Mouse (Mus musculus) E14TG2a.4 (cell line): ENCODE measurements around the gene Zfp944.
"Not testable (repeated sequence)": the region's sequence is repeated elsewhere in the genome, so short reads cannot be mapped to it uniquely, and the experiment has no call there.

Experiments
- H3K27me3 ChIP-seq: 2 replicates; pipeline ENCODE4 v1.6.1; 2014; ENCODE audit warnings: low read length, control low read depth; ENCODE audit not compliant: insufficient read depth
- H3K36me3 ChIP-seq: 2 replicates; pipeline ENCODE4 v1.6.1; 2014; ENCODE audit warnings: low read length, control low read depth; ENCODE audit not compliant: insufficient read depth
- H3K4me1 ChIP-seq: replicated peaks from 2 replicates; pipeline ENCODE4 v1.6.1; 2014; ENCODE audit warnings: low read depth, low read length, control low read depth
- H3K4me3 ChIP-seq: replicated peaks from 2 replicates; pipeline ENCODE4 v1.5.1; 2014; ENCODE audit warnings: mild to moderate bottlenecking, low read length
- H3K9me3 ChIP-seq: 2 replicates; pipeline ENCODE4 v1.6.1; 2014; ENCODE audit warnings: low read length, control low read depth
- CTCF ChIP-seq: conservative IDR thresholded peaks from 2 replicates; pipeline ENCODE4 v1.5.1; 2014; ENCODE audit warnings: low read length
- NANOG ChIP-seq: IDR thresholded peaks from 2 replicates; pipeline ENCODE4 v1.6.1; 2014; ENCODE audit warnings: borderline replicate concordance, low read length, mixed read lengths
- POU5F1 ChIP-seq: IDR thresholded peaks from 2 replicates; pipeline ENCODE4 v1.6.1; 2014; ENCODE audit warnings: low read length, borderline replicate concordance

Gene Zfp944

GRCm38 (mm10) chr17:22361101-22361781 lies at the start of gene Zfp944, which contains the start of gene Zfp758:
Zfp944 (minus strand) TSS chr17:22361400.
Zfp758 (plus strand) TSS chr17:22361453.
- H3K27me3 ChIP-seq, result not testable (repeated sequence)
- peaks cover 16% of the 10 kb centered on the region for H3K36me3 ChIP-seq
- H3K9me3 ChIP-seq, result peaks cover 20% of the 10 kb centered on the region
- H3K4me3 ChIP-seq, result peak within 1 kb of the TSS; percentile 78
- peaks cover 23% of the 10 kb centered on the region for H3K4me1 ChIP-seq

- Histone ChIP-seq H3K36me3 (no peaks in the 10 kb centered on the region), H3K9me3 (no peaks in the 10 kb centered on the region), H3K27me3 (no peaks in the 10 kb centered on the region), H3K4me3 (no peak overlapping the region), H3K4me1 (no peaks in the 10 kb centered on the region)
- TF ChIP-seq NANOG, result no peak
- TF ChIP-seq CTCF, result peak; percentile 83
- no peak for TF ChIP-seq POU5F1
Measured at GRCm38 (mm10) chr17:22410756-22411155, 49.6 kb upstream of the Zfp944 start.

GRCm38 (mm10) chr17:22363895-22364294 lies 2.7 kb upstream of the Zfp944 start:
- TF ChIP-seq NANOG (peak; percentile 27; the same call in 1 of the 2 replicates), CTCF (no peak)
- H3K36me3 ChIP-seq, result peaks cover 15% of the 10 kb centered on the region
- H3K4me1 ChIP-seq, result peaks cover 23% of the 10 kb centered on the region
- H3K4me3 ChIP-seq, result no peak overlapping the region
- no peaks in the 10 kb centered on the region for H3K27me3 ChIP-seq
- H3K9me3 ChIP-seq, result peaks cover 42% of the 10 kb centered on the region

GRCm38 (mm10) chr17:22360572-22360971 lies 628 bp downstream of the Zfp944 start:
- H3K4me3 ChIP-seq, result peak overlapping the region; percentile 78
- no peaks in the 10 kb centered on the region for H3K27me3 ChIP-seq
- peaks cover 16% of the 10 kb centered on the region for H3K36me3 ChIP-seq
- peaks cover 23% of the 10 kb centered on the region for H3K4me1 ChIP-seq
- peaks cover 15% of the 10 kb centered on the region for H3K9me3 ChIP-seq
- TF ChIP-seq POU5F1 (no peak), CTCF (no peak), NANOG (no peak)

GRCm38 (mm10) chr17:22352794-22353193 lies 8.4 kb downstream of the Zfp944 start:
- Histone ChIP-seq H3K4me3 (no peak overlapping the region), H3K36me3 (peaks cover 20% of the 10 kb centered on the region), H3K27me3 (no peaks in the 10 kb centered on the region), H3K4me1 (no peaks in the 10 kb centered on the region), H3K9me3 (no peaks in the 10 kb centered on the region)
- TF ChIP-seq CTCF (peak; percentile 88), POU5F1 (no peak)

GRCm38 (mm10) chr17:22315247-22315646 lies 46.0 kb downstream of the Zfp944 start:
- not testable (repeated sequence) for H3K27me3 ChIP-seq, H3K9me3 ChIP-seq, H3K4me1 ChIP-seq, H3K36me3 ChIP-seq
- peak overlapping the region; percentile 78 for H3K4me3 ChIP-seq

GRCm38 (mm10) chr17:22314730-22315226 lies 46.4 kb downstream of the Zfp944 start, which contains the start of gene CT030661.1:
CT030661.1 (minus strand) TSS chr17:22314837.
- not testable (repeated sequence) for H3K36me3 ChIP-seq, H3K4me1 ChIP-seq, H3K27me3 ChIP-seq, H3K9me3 ChIP-seq
- H3K4me3 ChIP-seq, result peak within 1 kb of the TSS; percentile 78

GRCm38 (mm10) chr17:22314219-22314618 lies 47.0 kb downstream of the Zfp944 start:
- H3K27me3 ChIP-seq, H3K9me3 ChIP-seq, H3K36me3 ChIP-seq, H3K4me1 ChIP-seq, H3K4me3 ChIP-seq: not testable (repeated sequence)
